Mouse (Mus musculus): ENCODE measurements around the gene Ddx46. TPM values are rescaled to one million over a fixed set of nuclear protein-coding genes. Genes with fewer than 3 reads are reported as not detected.
A peak's percentile ranks its signal among the peaks of the same experiment; 100 is the strongest.

The Ddx46 gene
- total and polyA plus RNA-seq, 3 experiments: 38.6 to 129 (median 86.6) TPM

DNA sequence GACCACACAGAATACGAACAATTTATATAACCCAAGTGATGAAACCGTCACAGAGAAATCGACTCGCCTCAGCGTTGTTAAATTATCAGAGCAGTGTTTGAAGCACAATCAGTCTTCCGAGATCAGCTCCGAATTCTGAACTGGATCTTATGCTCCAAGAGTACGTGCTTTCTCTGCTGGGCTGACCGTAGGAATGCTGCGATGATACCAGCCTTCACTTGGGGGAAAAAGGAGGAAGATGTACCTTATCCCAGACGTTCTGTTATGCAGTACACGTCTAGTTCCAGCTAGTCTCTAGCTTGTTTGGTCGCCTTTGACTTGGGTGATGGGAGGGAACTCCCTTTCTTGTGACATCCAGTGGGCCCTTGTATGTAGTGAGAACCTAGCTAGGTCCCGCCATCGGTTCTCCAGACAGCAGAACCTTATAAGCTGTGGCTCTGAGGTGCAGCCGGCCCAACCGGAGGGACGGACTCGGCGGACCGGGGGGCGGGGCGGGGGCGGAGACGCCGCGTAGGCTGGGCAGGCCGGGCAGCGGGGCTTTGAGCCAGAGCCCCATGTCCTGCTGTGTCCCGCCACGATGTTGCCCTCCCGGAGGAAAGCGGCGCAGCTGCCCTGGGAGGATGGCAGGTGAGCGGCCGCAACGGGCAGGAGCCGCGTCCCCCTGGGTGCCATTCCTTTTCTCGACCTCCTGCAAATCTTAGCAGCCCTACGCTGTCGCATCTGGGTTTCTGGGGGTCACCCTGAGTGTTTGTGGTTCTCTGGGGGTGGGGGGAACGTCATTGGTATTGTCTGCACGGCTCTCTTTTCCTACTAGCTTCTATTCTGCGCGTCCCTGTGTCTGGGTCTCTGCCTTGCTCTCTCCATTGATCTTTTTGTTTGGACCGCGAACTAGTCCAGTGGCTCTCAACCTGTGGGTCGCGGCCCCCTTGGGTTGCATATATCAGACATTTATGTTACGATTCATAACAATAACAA lies 35.0 kb upstream of the Ddx46 start, which contains the start of gene B4galt7:
B4galt7 (plus strand) TSS at position 331 of the 975 bp plus-strand sequence.
- Histone ChIP-seq H3K36me3 (replicated peaks) (peaks cover 66% of the 10 kb centered on the region), H3K4me3 (ENCODE audit: low read depth, low read length) (peak within 1 kb of the TSS; percentile 97), H3K27me3 (ENCODE audit: insufficient read depth, low read length) (no peaks in the 10 kb centered on the region; the same call in 1 of the 2 replicates), H3K9me3 (replicated peaks) (no peaks in the 10 kb centered on the region), H3K4me1 (ENCODE audit: insufficient read depth, low read depth, low read length) (peaks cover 40% of the 10 kb centered on the region)
- no peak for TF ChIP-seq CTCF (IDR thresholded peaks at IDR 0.05; ENCODE audit: low read depth, low read length)
- no peak for TF ChIP-seq POLR2AphosphoS5 (IDR thresholded peaks at IDR 0.05; ENCODE audit: insufficient replicate concordance, low read depth, low read length)
- TF ChIP-seq GATA1 (IDR thresholded peaks at IDR 0.05; ENCODE audit: borderline replicate concordance, low read length): no peak
- TF ChIP-seq GATA2 (IDR thresholded peaks at IDR 0.05; ENCODE audit: borderline replicate concordance, low read depth, low read length): no peak
- TF ChIP-seq TAL1 (conservative IDR thresholded peaks at IDR 0.05; ENCODE audit: low read depth, low read length): no peak
- ATAC-seq (ENCODE audit: extremely low read depth, insufficient number of reproducible peaks, low FRiP score, poor library complexity, severe bottlenecking) (peak; percentile 54; the same call in 1 of the 2 replicates), DNase-seq (ENCODE audit: low spot score) (peak; percentile 84)

DNA sequence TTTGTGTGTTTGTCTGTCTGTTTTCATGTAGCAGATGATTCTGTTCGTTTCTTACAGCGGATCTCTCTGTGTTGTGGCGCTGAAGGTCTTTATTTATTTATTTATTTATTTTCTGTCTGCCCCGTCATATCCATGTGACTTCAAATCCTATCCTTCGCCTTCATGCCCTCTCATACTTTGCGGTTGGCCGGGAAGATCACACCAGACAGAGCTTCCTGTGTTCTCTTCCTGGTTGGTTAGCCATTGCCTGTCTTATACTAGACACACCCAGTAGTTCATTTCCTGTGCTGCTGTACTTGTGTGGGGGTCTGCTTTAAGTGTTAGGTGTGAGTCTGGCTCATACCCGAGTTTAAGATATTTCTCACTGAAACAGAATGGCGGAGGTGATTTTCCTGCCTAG lies 34.2 kb upstream of the Ddx46 start:
- H3K4me3 ChIP-seq (ENCODE audit: low read depth, low read length): peak overlapping the region; percentile 97
- DNase-seq (ENCODE audit: low spot score) (peak; percentile 60), ATAC-seq (ENCODE audit: extremely low read depth, insufficient number of reproducible peaks, low FRiP score, poor library complexity, severe bottlenecking) (peak; percentile 78)
- H3K4me1 ChIP-seq (ENCODE audit: insufficient read depth, low read depth, low read length): peaks cover 35% of the 10 kb centered on the region
- TF ChIP-seq CTCF (IDR thresholded peaks at IDR 0.05; ENCODE audit: low read depth, low read length) (no peak), POLR2AphosphoS5 (IDR thresholded peaks at IDR 0.05; ENCODE audit: insufficient replicate concordance, low read depth, low read length) (no peak), GATA1 (IDR thresholded peaks at IDR 0.05; ENCODE audit: borderline replicate concordance, low read length) (no peak), TAL1 (conservative IDR thresholded peaks at IDR 0.05; ENCODE audit: low read depth, low read length) (no peak), GATA2 (IDR thresholded peaks at IDR 0.05; ENCODE audit: borderline replicate concordance, low read depth, low read length) (no peak)
- H3K27me3 ChIP-seq (ENCODE audit: insufficient read depth, low read length): no peaks in the 10 kb centered on the region
- peaks cover 64% of the 10 kb centered on the region for H3K36me3 ChIP-seq (replicated peaks)
- H3K9me3 ChIP-seq (replicated peaks): no peaks in the 10 kb centered on the region

DNA sequence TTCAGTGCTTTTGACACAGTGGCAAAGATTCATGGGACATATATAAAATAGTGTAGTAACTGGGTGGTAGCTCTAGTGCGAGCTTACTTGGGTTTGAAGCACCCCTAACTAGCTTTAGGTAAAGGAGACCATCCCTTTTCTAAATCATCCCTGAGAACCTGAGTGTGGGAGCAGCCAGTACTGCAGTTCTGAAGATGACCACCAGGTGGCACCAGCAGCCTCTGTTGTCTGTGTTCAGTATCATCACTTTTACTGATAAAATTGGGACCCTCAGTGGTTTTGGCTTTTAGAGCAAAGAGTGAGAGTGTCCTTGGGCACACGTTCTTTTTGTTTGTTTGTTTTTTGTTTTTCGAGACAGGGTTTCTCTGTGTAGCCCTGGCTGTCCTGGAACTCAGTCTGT lies 33.2 kb upstream of the Ddx46 start:
- Histone ChIP-seq H3K4me1 (ENCODE audit: insufficient read depth, low read depth, low read length) (peaks cover 37% of the 10 kb centered on the region), H3K27me3 (ENCODE audit: insufficient read depth, low read length) (no peaks in the 10 kb centered on the region), H3K4me3 (ENCODE audit: low read depth, low read length) (no peak overlapping the region), H3K9me3 (replicated peaks) (no peaks in the 10 kb centered on the region), H3K36me3 (replicated peaks) (peaks cover 64% of the 10 kb centered on the region)
- DNase-seq (ENCODE audit: low spot score) (peak; percentile 58), ATAC-seq (ENCODE audit: extremely low read depth, insufficient number of reproducible peaks, low FRiP score, poor library complexity, severe bottlenecking) (no peak)
- TF ChIP-seq POLR2AphosphoS5 (IDR thresholded peaks at IDR 0.05; ENCODE audit: insufficient replicate concordance, low read depth, low read length) (no peak), CTCF (IDR thresholded peaks at IDR 0.05; ENCODE audit: low read depth, low read length) (peak; percentile 98)

DNA sequence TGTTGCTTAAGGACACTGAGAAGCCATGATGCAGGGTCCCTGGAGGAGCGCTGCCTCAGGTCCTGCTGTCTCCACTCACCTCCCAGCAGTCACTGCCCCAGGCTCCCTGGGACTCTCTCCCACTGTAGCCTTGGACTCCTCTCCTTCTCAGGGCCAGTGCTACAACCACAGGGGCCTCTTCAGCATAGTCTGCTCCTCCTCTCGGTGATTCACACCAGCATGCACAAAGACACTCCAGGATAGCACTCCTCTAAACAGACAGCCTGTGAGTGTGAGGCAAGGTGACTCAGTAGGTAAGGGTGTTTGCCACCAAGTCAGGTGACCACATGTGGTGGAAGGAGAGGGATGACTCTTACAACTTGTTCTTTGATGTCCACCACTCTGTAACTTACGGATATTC lies 30.2 kb upstream of the Ddx46 start:
- H3K4me1 ChIP-seq (ENCODE audit: insufficient read depth, low read depth, low read length): peaks cover 31% of the 10 kb centered on the region
- no peak overlapping the region for H3K4me3 ChIP-seq (ENCODE audit: low read depth, low read length)
- peaks cover 76% of the 10 kb centered on the region for H3K36me3 ChIP-seq (replicated peaks)
- DNase-seq (ENCODE audit: low spot score) (no peak), ATAC-seq (ENCODE audit: extremely low read depth, insufficient number of reproducible peaks, low FRiP score, poor library complexity, severe bottlenecking) (no peak)
- TF ChIP-seq POLR2AphosphoS5 (IDR thresholded peaks at IDR 0.05; ENCODE audit: insufficient replicate concordance, low read depth, low read length) (no peak), TAL1 (conservative IDR thresholded peaks at IDR 0.05; ENCODE audit: low read depth, low read length) (no peak), GATA1 (IDR thresholded peaks at IDR 0.05; ENCODE audit: borderline replicate concordance, low read length) (no peak), CTCF (IDR thresholded peaks at IDR 0.05; ENCODE audit: low read depth, low read length) (no peak), GATA2 (IDR thresholded peaks at IDR 0.05; ENCODE audit: borderline replicate concordance, low read depth, low read length) (no peak)
- no peaks in the 10 kb centered on the region for H3K27me3 ChIP-seq (ENCODE audit: insufficient read depth, low read length)
- no peaks in the 10 kb centered on the region for H3K9me3 ChIP-seq (replicated peaks)

DNA sequence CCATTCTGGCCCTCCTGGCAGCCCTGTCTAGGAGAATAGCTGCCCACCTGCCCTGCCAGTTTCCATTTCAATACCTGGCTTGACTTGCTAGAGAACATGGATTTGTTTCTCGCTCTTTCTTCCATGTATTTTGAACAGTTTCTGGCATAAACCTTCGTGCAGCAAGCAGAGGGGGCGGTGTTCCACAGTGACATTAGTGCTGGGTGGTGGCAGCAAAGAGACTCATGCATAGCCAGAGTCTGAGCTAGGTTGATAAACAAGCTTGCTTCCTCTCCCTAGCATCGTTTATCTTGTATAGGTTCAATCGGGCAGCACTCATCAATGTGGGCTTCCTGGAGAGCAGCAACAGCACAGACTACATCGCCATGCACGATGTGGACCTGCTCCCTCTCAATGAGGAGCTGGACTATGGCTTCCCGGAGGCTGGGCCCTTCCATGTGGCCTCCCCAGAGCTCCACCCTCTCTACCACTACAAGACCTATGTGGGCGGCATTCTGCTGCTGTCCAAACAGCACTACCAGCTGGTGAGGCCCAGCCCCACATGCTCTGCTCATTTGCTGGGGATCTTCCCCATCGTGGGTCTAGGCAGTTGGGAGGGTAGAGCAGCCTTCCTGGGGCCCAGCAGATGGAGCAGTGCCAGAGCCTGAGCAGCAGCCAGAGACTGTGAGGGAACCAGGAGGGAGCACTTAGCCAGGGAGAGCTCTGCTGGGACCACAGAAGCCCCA lies 27.8 kb upstream of the Ddx46 start:
- Histone ChIP-seq H3K9me3 (replicated peaks) (no peaks in the 10 kb centered on the region), H3K4me3 (ENCODE audit: low read depth, low read length) (no peak overlapping the region; the same call in 1 of the 2 replicates), H3K27me3 (ENCODE audit: insufficient read depth, low read length) (no peaks in the 10 kb centered on the region), H3K36me3 (replicated peaks) (peaks cover 96% of the 10 kb centered on the region), H3K4me1 (ENCODE audit: insufficient read depth, low read depth, low read length) (peaks cover 17% of the 10 kb centered on the region)
- ATAC-seq (ENCODE audit: extremely low read depth, insufficient number of reproducible peaks, low FRiP score, poor library complexity, severe bottlenecking) (no peak), DNase-seq (ENCODE audit: low spot score) (no peak)
- TF ChIP-seq POLR2AphosphoS5 (IDR thresholded peaks at IDR 0.05; ENCODE audit: insufficient replicate concordance, low read depth, low read length): no peak
- TF ChIP-seq TAL1 (conservative IDR thresholded peaks at IDR 0.05; ENCODE audit: low read depth, low read length): no peak
- TF ChIP-seq GATA1 (IDR thresholded peaks at IDR 0.05; ENCODE audit: borderline replicate concordance, low read length): no peak
- no peak for TF ChIP-seq GATA2 (IDR thresholded peaks at IDR 0.05; ENCODE audit: borderline replicate concordance, low read depth, low read length)

DNA sequence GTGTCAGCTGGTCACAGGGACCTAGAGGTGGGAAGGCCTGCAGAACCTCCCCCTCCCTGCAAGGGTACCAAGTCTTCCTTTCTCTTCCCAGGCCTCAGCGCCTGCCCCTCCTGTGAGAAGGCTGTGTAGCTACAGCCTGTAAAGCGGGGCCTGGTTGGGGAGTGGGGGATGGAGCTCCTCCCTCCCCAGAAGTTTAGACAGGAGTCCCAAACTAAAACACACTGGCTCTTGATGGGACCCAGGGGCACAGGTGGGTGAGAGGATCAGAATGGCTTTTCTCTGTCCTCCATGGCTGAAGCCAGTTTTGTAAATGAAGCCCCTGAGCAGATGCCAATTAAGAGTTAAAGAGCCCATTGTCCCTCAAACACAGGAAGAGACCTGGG lies 27.2 kb upstream of the Ddx46 start:
- H3K27me3 ChIP-seq (ENCODE audit: insufficient read depth, low read length): no peaks in the 10 kb centered on the region
- H3K4me3 ChIP-seq (ENCODE audit: low read depth, low read length): no peak overlapping the region; the same call in 1 of the 2 replicates
- H3K9me3 ChIP-seq (replicated peaks): no peaks in the 10 kb centered on the region
- peaks cover 94% of the 10 kb centered on the region for H3K36me3 ChIP-seq (replicated peaks)
- ATAC-seq (ENCODE audit: extremely low read depth, insufficient number of reproducible peaks, low FRiP score, poor library complexity, severe bottlenecking) (no peak), DNase-seq (ENCODE audit: low spot score) (no peak)
- H3K4me1 ChIP-seq (ENCODE audit: insufficient read depth, low read depth, low read length): peaks cover 15% of the 10 kb centered on the region
- TF ChIP-seq GATA1 (IDR thresholded peaks at IDR 0.05; ENCODE audit: borderline replicate concordance, low read length) (no peak), GATA2 (IDR thresholded peaks at IDR 0.05; ENCODE audit: borderline replicate concordance, low read depth, low read length) (no peak), POLR2AphosphoS5 (IDR thresholded peaks at IDR 0.05; ENCODE audit: insufficient replicate concordance, low read depth, low read length) (no peak), TAL1 (conservative IDR thresholded peaks at IDR 0.05; ENCODE audit: low read depth, low read length) (no peak), CTCF (IDR thresholded peaks at IDR 0.05; ENCODE audit: low read depth, low read length) (no peak)

Measured in G1E (cell line).